Mouse (Mus musculus) retina, postnatal 7 days (tissue): ENCODE data around the gene Rin3.
A peak's percentile ranks its signal among the peaks of the same experiment; 100 is the strongest.

ENCODE experiments used
- DNase-seq: peaks from one replicate; pipeline ENCODE4 v3.0.0-alpha.2; 2012; ENCODE audit warnings: low read depth, low spot score

Rin3 gene

GRCm38 (mm10) chr12:102302322-102302721 lies 19.5 kb downstream of the Rin3 start:
- DNase-seq: no peak

GRCm38 (mm10) chr12:102302831-102303351 lies 20.0 kb downstream of the Rin3 start:
- no peak for DNase-seq

- DNase-seq: no peak
Observed at GRCm38 (mm10) chr12:102303867-102304266, 21.0 kb downstream of the Rin3 start.

GRCm38 (mm10) chr12:102305069-102305836 lies 22.4 kb downstream of the Rin3 start:
- DNase-seq: no peak

GRCm38 (mm10) chr12:102308001-102308456 lies 25.2 kb downstream of the Rin3 start:
- DNase-seq: no peak

- DNase-seq: peak; percentile 35
Observed at GRCm38 (mm10) chr12:102308457-102309011, 25.7 kb downstream of the Rin3 start.

- no peak for DNase-seq
Observed at GRCm38 (mm10) chr12:102309099-102309799, 26.4 kb downstream of the Rin3 start.

GRCm38 (mm10) chr12:102309800-102310195 lies 26.9 kb downstream of the Rin3 start:
- DNase-seq: no peak

- no peak for DNase-seq
Observed at GRCm38 (mm10) chr12:102310261-102310660, 27.4 kb downstream of the Rin3 start.

- no peak for DNase-seq
Observed at GRCm38 (mm10) chr12:102311454-102311853, 28.6 kb downstream of the Rin3 start.

- no peak for DNase-seq
Observed at GRCm38 (mm10) chr12:102319150-102319549, 36.3 kb downstream of the Rin3 start.

GRCm38 (mm10) chr12:102319899-102320298 lies 37.1 kb downstream of the Rin3 start:
- DNase-seq: no peak

- DNase-seq: no peak
Observed at GRCm38 (mm10) chr12:102320322-102320721, 37.5 kb downstream of the Rin3 start.

- no peak for DNase-seq
Observed at GRCm38 (mm10) chr12:102321064-102321728, 38.3 kb downstream of the Rin3 start.

- DNase-seq: no peak
Observed at GRCm38 (mm10) chr12:102321855-102322254, 39.0 kb downstream of the Rin3 start.

GRCm38 (mm10) chr12:102323392-102323791 lies 40.5 kb downstream of the Rin3 start:
- DNase-seq: no peak

- no peak for DNase-seq
Observed at GRCm38 (mm10) chr12:102324156-102324885, 41.5 kb downstream of the Rin3 start.

- DNase-seq: no peak
Observed at GRCm38 (mm10) chr12:102324886-102325220, 42.0 kb downstream of the Rin3 start.

GRCm38 (mm10) chr12:102326753-102327340 lies 44.0 kb downstream of the Rin3 start:
- no peak for DNase-seq

- DNase-seq: no peak
Observed at GRCm38 (mm10) chr12:102327525-102327924, 44.7 kb downstream of the Rin3 start.

- DNase-seq: no peak
Observed at GRCm38 (mm10) chr12:102328090-102328489, 45.2 kb downstream of the Rin3 start.
